Comparison of ENCODE assay signal across 10 mouse cellular contexts in the genomic region with DNA sequence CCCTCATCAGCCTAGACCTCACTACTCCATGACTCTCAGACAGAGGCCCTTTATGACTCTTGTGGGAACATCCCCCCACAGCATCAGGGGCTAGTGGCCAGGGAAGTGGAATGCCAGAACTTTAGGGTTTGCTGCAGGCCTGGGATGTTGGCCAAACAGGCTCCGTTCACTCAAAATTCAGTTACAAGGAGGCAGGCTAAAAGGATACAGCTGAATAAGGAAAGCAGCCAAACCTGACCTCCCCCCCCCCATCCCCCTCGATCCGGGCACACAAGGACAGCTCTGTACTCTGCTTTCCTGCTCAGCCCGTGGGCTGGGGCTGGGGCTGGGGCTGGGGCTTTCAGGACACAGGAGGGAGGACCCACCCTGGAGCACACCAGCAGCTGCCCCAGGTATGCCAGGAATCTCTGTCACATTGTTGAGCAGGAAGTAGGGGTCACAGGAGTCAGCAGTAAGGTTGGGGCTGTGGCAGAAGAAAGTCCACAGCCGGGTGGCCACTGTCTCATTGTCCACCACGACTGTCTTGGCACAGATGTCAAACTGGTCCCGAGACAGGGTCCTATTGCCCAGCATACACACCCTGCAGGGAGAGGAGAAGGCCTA. TPM values are rescaled to one million over a fixed set of nuclear protein-coding genes. Genes with fewer than 3 reads are reported as not detected.
DNase-seq lines count a peak whose midpoint lies in the region; ATAC-seq lines count a peak whose summit lies in the region.
"Had no signal": no experiment of that assay in that cellular context is flagged by ENCODE, and none has a peak within 500 bp of the region (broad histone marks: within the 10 kb centered on the region; RNA-seq: fewer than 3 reads in every experiment).

No protein-coding gene starts in this region.

- intact Hi-C loops in left cerebral cortex, postnatal 14 days (cut with DNase I): no loop called here

- H3K4me1 ChIP-seq in embryonic facial prominence, embryonic 12.5 days: no peaks in the 10 kb centered on the region
- H3K4me1 ChIP-seq in heart, embryonic 14.5 days (ENCODE audit: control insufficient read depth in 2 of 2, insufficient read depth in 2 of 2, low read length in 2 of 2): peaks cover 19 to 27% of the 10 kb centered on the region in 2 experiments
- peaks cover 13% of the 10 kb centered on the region; the same call in 1 of the 2 replicates for H3K4me1 ChIP-seq in stomach, embryonic 16.5 days (ENCODE audit: control insufficient read depth, insufficient read depth, low read length)
- H3K4me1 ChIP-seq: neural tube, embryonic 12.5 days had no signal

- peak; percentile 13; the same call in 1 of the 2 replicates for ATAC-seq in embryonic facial prominence, embryonic 12.5 days (ENCODE audit: insufficient number of reproducible peaks, insufficient read depth, low FRiP score, low TSS enrichment)
- peak; percentile 35; the same call in 1 of the 2 replicates for ATAC-seq in heart, embryonic 14.5 days (ENCODE audit: insufficient number of reproducible peaks, insufficient read depth, low FRiP score, low read depth)
- ATAC-seq in stomach, embryonic 16.5 days (ENCODE audit: insufficient read depth, low FRiP score): peak; percentile 60; the same call in 1 of the 2 replicates

- peaks cover 84% of the 10 kb centered on the region for H3K36me3 ChIP-seq in embryonic facial prominence, embryonic 12.5 days
- H3K36me3 ChIP-seq in heart, embryonic 14.5 days (ENCODE audit: control insufficient read depth, insufficient read depth, low read length): peaks cover 90% of the 10 kb centered on the region
- peaks cover 21% of the 10 kb centered on the region; the same call in 1 of the 2 replicates for H3K36me3 ChIP-seq in stomach, embryonic 16.5 days (ENCODE audit: control insufficient read depth, insufficient read depth, low read length)
- H3K36me3 ChIP-seq: neural tube, embryonic 12.5 days had no signal

- H3K27me3 ChIP-seq in embryonic facial prominence, embryonic 12.5 days: no peaks in the 10 kb centered on the region
- no peaks in the 10 kb centered on the region for H3K27me3 ChIP-seq in heart, embryonic 14.5 days (ENCODE audit: control insufficient read depth, insufficient read depth, low read length)
- no peaks in the 10 kb centered on the region for H3K27me3 ChIP-seq in stomach, embryonic 16.5 days (ENCODE audit: control insufficient read depth, insufficient read depth, low read length)
- H3K27me3 ChIP-seq: neural tube, embryonic 12.5 days had no signal

- WGBS in embryonic facial prominence, embryonic 12.5 days: 13% methylated on average over 7 of the region's 7 CpGs
- 20% methylated on average over 7 of the region's 7 CpGs for WGBS in heart, embryonic 14.5 days
- WGBS in stomach, embryonic 16.5 days: 36% methylated on average over 7 of the region's 7 CpGs

- 0 out of 2 replicates have a peak overlapping the region, but pooled peaks have one; percentile 43 for H3K27ac ChIP-seq in embryonic facial prominence, embryonic 12.5 days
- peak overlapping the region; percentile 29 to 55 for H3K27ac ChIP-seq in heart, embryonic 14.5 days (replicated peaks in 1 of 2; ENCODE audit: control insufficient read depth in 1 of 2, insufficient read depth in 1 of 2, low read depth in 2 of 2, low read length in 2 of 2)
- H3K27ac ChIP-seq in stomach, embryonic 16.5 days (ENCODE audit: low read length): no peak overlapping the region; the same call in 1 of the 2 replicates
- H3K27ac ChIP-seq: neural tube, embryonic 12.5 days had no signal

- no peak overlapping the region for H3K4me2 ChIP-seq in embryonic facial prominence, embryonic 12.5 days (replicated peaks)
- no peak overlapping the region for H3K4me2 ChIP-seq in heart, embryonic 14.5 days (ENCODE audit: low read length)
- H3K4me2 ChIP-seq in stomach, embryonic 16.5 days (ENCODE audit: low read depth, low read length): no peak overlapping the region
- H3K4me2 ChIP-seq: neural tube, embryonic 12.5 days had no signal

- no peak overlapping the region for H3K9ac ChIP-seq in embryonic facial prominence, embryonic 12.5 days
- H3K9ac ChIP-seq in heart, embryonic 14.5 days (ENCODE audit: low read length): peak overlapping the region; percentile 27; the same call in 1 of the 2 replicates
- no peak overlapping the region for H3K9ac ChIP-seq in stomach, embryonic 16.5 days (ENCODE audit: low read length)
- H3K9ac ChIP-seq: neural tube, embryonic 12.5 days had no signal

- no peak overlapping the region for H3K4me3 ChIP-seq in embryonic facial prominence, embryonic 12.5 days
- no peak overlapping the region for H3K4me3 ChIP-seq in heart, embryonic 14.5 days (ENCODE audit: control insufficient read depth in 1 of 2, insufficient read depth in 1 of 2, low read depth in 1 of 2, low read length in 2 of 2)
- no peak overlapping the region for H3K4me3 ChIP-seq in stomach, embryonic 16.5 days (replicated peaks; ENCODE audit: low read length)
- H3K4me3 ChIP-seq: neural tube, embryonic 12.5 days had no signal

- peak; percentile 50 to 57 for DNase-seq in left cerebral cortex, postnatal 14 days (ENCODE audit: low spot score in 2 of 2)
- no peak for DNase-seq in left cerebral cortex, adult 18-20 months (ENCODE audit: low spot score in 2 of 2)
- DNase-seq in kidney, postnatal 36 days: peak; percentile 37 to 52
- no peak for DNase-seq in liver
- DNase-seq in urinary bladder, postnatal 25 days (ENCODE audit: low spot score): no peak

- H3K9me3 ChIP-seq in embryonic facial prominence, embryonic 12.5 days: no peaks in the 10 kb centered on the region
- H3K9me3 ChIP-seq in heart, embryonic 14.5 days (ENCODE audit: control insufficient read depth, low read length): no peaks in the 10 kb centered on the region
- H3K9me3 ChIP-seq in stomach, embryonic 16.5 days (replicated peaks; ENCODE audit: control insufficient read depth, low read length): no peaks in the 10 kb centered on the region
- H3K9me3 ChIP-seq: neural tube, embryonic 12.5 days had no signal

RNA-seq across cellular contexts. Expression of a gene that starts 8.0 kb away (rescaled TPM):
- total RNA-seq in left cerebral cortex, postnatal 14 days (2021): 10 to 100 TPM; 20.0 to 21.9 TPM
- total RNA-seq in left cerebral cortex, adult 18-20 months (2021): 10 to 100 TPM; 22.8 to 26.4 TPM
- 2.3 and 3.0 TPM in 2 replicates for polyA plus RNA-seq in embryonic facial prominence, embryonic 12.5 days (2016; fragmentation: Nextera tagmentation; extraction: Ambion mirVana)
- 1.2 and 1.3 TPM in 2 replicates for polyA plus RNA-seq in heart, embryonic 14.5 days (2014; fragmentation: Nextera tagmentation; extraction: Ambion mirVana)
- polyA plus RNA-seq in stomach, embryonic 16.5 days (2015; fragmentation: Nextera tagmentation; extraction: Ambion mirVana): 4.2 and 5.0 TPM in 2 replicates
- total RNA-seq: hematopoietic stem cell, adult 5-6 weeks had no signal

RNA-seq across cellular contexts. Expression of a gene that starts 12.9 kb away (rescaled TPM):
- total RNA-seq in left cerebral cortex, postnatal 14 days (2021): 10 to 100 TPM; 80.7 TPM
- 10 to 100 TPM; 92.9 to 93.3 TPM for total RNA-seq in left cerebral cortex, adult 18-20 months (2021)
- polyA plus RNA-seq in embryonic facial prominence, embryonic 12.5 days (2016; fragmentation: Nextera tagmentation; extraction: Ambion mirVana): 22.9 and 31.7 TPM in 2 replicates
- polyA plus RNA-seq in heart, embryonic 14.5 days (2014; fragmentation: Nextera tagmentation; extraction: Ambion mirVana): 73.7 and 74.2 TPM in 2 replicates
- 55.0 and 59.5 TPM in 2 replicates for polyA plus RNA-seq in stomach, embryonic 16.5 days (2015; fragmentation: Nextera tagmentation; extraction: Ambion mirVana)

RNA-seq across cellular contexts. Expression of a gene that starts 14.7 kb away (rescaled TPM):
- total RNA-seq in left cerebral cortex, postnatal 14 days (2021): 10 to 100 TPM; 19.2 to 21.3 TPM
- total RNA-seq in left cerebral cortex, adult 18-20 months (2021): 10 to 100 TPM; 17.3 to 19.2 TPM
- 44.3 and 48.2 TPM in 2 replicates for polyA plus RNA-seq in embryonic facial prominence, embryonic 12.5 days (2016; fragmentation: Nextera tagmentation; extraction: Ambion mirVana)
- polyA plus RNA-seq in heart, embryonic 14.5 days (2014; fragmentation: Nextera tagmentation; extraction: Ambion mirVana): 32.7 and 38.4 TPM in 2 replicates
- 35.4 and 44.9 TPM in 2 replicates for polyA plus RNA-seq in stomach, embryonic 16.5 days (2015; fragmentation: Nextera tagmentation; extraction: Ambion mirVana)

RNA-seq across cellular contexts. Expression of a gene that starts 17.5 kb away (rescaled TPM):
- total RNA-seq in left cerebral cortex, postnatal 14 days (2021): 1 to 10 TPM; 1.0 to 1.1 TPM
- total RNA-seq in left cerebral cortex, adult 18-20 months (2021): 1 to 10 TPM; 1.9 to 2.4 TPM
- polyA plus RNA-seq in embryonic facial prominence, embryonic 12.5 days (2016; fragmentation: Nextera tagmentation; extraction: Ambion mirVana): 1.9 and 2.2 TPM in 2 replicates
- polyA plus RNA-seq in heart, embryonic 14.5 days (2014; fragmentation: Nextera tagmentation; extraction: Ambion mirVana): 0.43 and 1.1 TPM in 2 replicates
- polyA plus RNA-seq in stomach, embryonic 16.5 days (2015; fragmentation: Nextera tagmentation; extraction: Ambion mirVana): 3.9 and 5.9 TPM in 2 replicates
- total RNA-seq: hematopoietic stem cell, adult 5-6 weeks had no signal

RNA-seq across cellular contexts. Expression of a gene that starts 28.1 kb away (rescaled TPM):
- total RNA-seq in left cerebral cortex, postnatal 14 days (2021): not detected
- total RNA-seq in left cerebral cortex, adult 18-20 months (2021): not detected
- not detected in 2 replicates for polyA plus RNA-seq in embryonic facial prominence, embryonic 12.5 days (2016; fragmentation: Nextera tagmentation; extraction: Ambion mirVana)
- not detected in 2 replicates for polyA plus RNA-seq in heart, embryonic 14.5 days (2014; fragmentation: Nextera tagmentation; extraction: Ambion mirVana)
- not detected in 2 replicates for polyA plus RNA-seq in stomach, embryonic 16.5 days (2015; fragmentation: Nextera tagmentation; extraction: Ambion mirVana)
- total RNA-seq: hematopoietic stem cell, adult 5-6 weeks had no signal
- polyA plus RNA-seq: neural tube, embryonic 12.5 days had no signal

Comparison
In these comparisons a context has a peak if more than half of its experiments do, and no peak if none do; other contexts are left out.
1. DNase-seq: peak in left cerebral cortex, postnatal 14 days (2 of 2) and kidney, postnatal 36 days (2 of 2); none in left cerebral cortex, adult 18-20 months (0 of 2), liver (single experiment) and urinary bladder, postnatal 25 days (single experiment).
2. Peak in every context shown above with its lines, with median percentiles within 50 percentile points of each other: ATAC-seq.